8 mouse cellular contexts compared by ENCODE assay signal in genomic region chr15:31453098-31453916, GRCm38 (mm10). TPM values are rescaled to one million over a fixed set of nuclear protein-coding genes. Genes with fewer than 3 reads are reported as not detected.
A peak's percentile ranks its signal among the peaks of the same experiment; 100 is the strongest.
DNase-seq lines count a peak whose midpoint lies in the region; ATAC-seq lines count a peak whose summit lies in the region.

TSS of gene Ropn1l (minus strand) at chr15:31453737.

- H3K4me1 ChIP-seq in hindbrain, embryonic 11.5 days (replicated peaks; ENCODE audit: control insufficient read depth, insufficient read depth, low read length), result no peaks in the 10 kb centered on the region

- peak within 1 kb of the TSS; percentile 48 for H3K4me3 ChIP-seq in hindbrain, embryonic 11.5 days (ENCODE audit: low read depth, low read length)

- H3K27me3 ChIP-seq in hindbrain, embryonic 11.5 days (ENCODE audit: control insufficient read depth, insufficient read depth, low read length), result no peaks in the 10 kb centered on the region

- 0 out of 2 replicates have a peak within 1 kb of the TSS, but pooled peaks have one; percentile 37 for H3K27ac ChIP-seq in hindbrain, embryonic 11.5 days (ENCODE audit: low read depth, low read length)

- DNase-seq in MEL-GATA-1-ER (ENCODE audit: extremely low read depth, low read depth), result peak; percentile 67
- peak; percentile 83 for DNase-seq in cerebellum, adult 8-10 months
- peak; percentile 94 for DNase-seq in hindbrain, embryonic 11.5 days (ENCODE audit: low spot score)
- peak; percentile 87 to 93 for DNase-seq in layer of hippocampus, postnatal 10 days (ENCODE audit: low spot score in 2 of 2)
- DNase-seq in lung, postnatal 10 days, result peak; percentile 96
- DNase-seq in ovary, postnatal 36 days (ENCODE audit: low spot score), result peak; percentile 94
- peak; percentile 64 for DNase-seq in thymus, postnatal 25 days

- ATAC-seq in frontal cortex, adult (ENCODE audit: low TSS enrichment), result peak; percentile 77
- peak; percentile 94 for ATAC-seq in hindbrain, embryonic 11.5 days (ENCODE audit: low FRiP score)

- no peaks in the 10 kb centered on the region for H3K9me3 ChIP-seq in hindbrain, embryonic 11.5 days (ENCODE audit: control insufficient read depth, low read length)

- 0 out of 2 replicates have a peak, but pooled peaks cover 3% of the 10 kb centered on the region for H3K36me3 ChIP-seq in hindbrain, embryonic 11.5 days (ENCODE audit: control insufficient read depth, insufficient read depth, low read length)

- peak within 1 kb of the TSS; percentile 60 for H3K4me2 ChIP-seq in hindbrain, embryonic 11.5 days (replicated peaks; ENCODE audit: low read depth, low read length)

- peak within 1 kb of the TSS; percentile 61 for H3K9ac ChIP-seq in hindbrain, embryonic 11.5 days (ENCODE audit: low read depth, low read length)

- under 1% methylated on average over 57 of the region's 57 CpGs for WGBS in hindbrain, embryonic 11.5 days

RNA-seq across cellular contexts. Expression of gene Ropn1l, which starts in this region (rescaled TPM):
- 2.7 and 3.2 TPM in 2 replicates for polyA plus RNA-seq in hindbrain, embryonic 11.5 days (2014; fragmentation: Nextera tagmentation; extraction: Ambion mirVana)
- 1 to 10 TPM in 1 of 2 experiments, under 1 TPM in 1; 0.85 to 1.6 TPM for total RNA-seq in layer of hippocampus, postnatal 10 days (2021)

Comparison
In these comparisons a context has a peak if more than half of its experiments do, and no peak if none do; other contexts are left out.
1. Peak in every context shown above with its lines: DNase-seq, ATAC-seq, H3K4me3 ChIP-seq and H3K27ac ChIP-seq.